Mouse (Mus musculus) spleen, embryonic (tissue): ENCODE data around the gene Slc24a3.

ENCODE experiments used
- CTCF ChIA-PET: fragments of 350-600 bp; sonication (Branson Sonifier 250); formaldehyde crosslinking; loops from one replicate; lab custom pipeline; 2022; lab: Charles Lee

Gene Slc24a3

DNA sequence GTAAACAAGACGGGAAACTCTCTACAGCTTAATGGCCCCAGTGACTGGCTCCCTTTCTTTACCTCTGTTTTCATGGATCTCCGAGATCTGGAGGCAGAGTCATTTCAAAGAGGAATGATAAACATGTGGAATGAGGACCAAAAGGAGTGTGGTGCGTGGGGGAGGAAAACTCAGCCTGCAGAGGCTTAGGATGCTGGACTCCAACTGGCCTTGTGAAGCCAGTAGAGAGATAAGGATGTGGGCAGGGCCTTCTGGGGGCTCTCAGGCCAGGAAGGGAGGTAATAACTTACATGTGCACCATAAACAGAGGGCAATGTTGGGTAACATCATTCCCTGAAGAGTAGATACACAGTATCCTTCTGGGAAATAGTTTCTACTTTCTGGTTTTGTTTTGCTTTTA lies 515.4 kb downstream of the Slc24a3 start:
- CTCF ChIA-PET, result no interaction called here

- CTCF ChIA-PET, result no interaction called here
Measured at GRCm38 (mm10) chr2:145683536-145683935, 516.0 kb downstream of the Slc24a3 start.

DNA sequence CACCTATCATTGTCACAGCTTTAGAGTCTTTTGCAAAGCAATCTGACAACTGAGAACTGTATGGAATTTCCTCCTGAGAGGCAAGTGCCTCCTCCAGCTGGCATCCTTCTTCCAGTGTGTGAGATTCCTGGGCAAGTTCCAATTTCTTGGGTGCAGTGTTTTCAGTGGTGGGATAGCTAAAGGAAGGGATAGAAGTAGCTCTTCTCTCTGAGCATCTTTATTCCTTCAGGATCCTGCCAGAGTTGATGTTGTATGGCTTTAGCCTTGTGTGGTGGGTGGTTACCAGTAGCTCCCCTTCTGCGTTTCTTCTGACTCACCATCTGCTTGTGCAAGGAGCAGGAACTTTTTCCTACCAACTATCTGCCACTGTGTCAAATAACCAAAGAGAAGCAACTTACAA lies 516.6 kb downstream of the Slc24a3 start:
- CTCF ChIA-PET, result no interaction called here

DNA sequence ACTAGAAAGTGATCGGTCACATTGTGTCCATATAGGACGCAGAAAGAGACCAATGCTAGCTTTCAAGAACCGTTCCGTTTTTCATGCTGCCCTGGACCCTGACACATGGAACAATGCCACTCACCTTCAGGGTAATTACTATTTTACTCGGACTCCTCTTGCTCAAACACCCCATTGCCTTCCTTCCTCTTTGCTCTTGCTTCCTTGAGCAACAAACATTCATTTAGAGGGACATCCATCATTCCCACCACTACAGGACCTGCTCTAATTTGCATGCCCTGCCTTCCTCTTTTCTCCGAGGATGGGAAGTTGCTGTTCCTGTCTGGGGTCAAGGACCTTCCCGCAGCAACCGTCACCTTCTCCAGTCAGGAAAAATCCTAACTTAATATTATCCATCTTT lies 517.3 kb downstream of the Slc24a3 start:
- CTCF ChIA-PET, result no interaction called here

GRCm38 (mm10) chr2:145686017-145686416 lies 518.5 kb downstream of the Slc24a3 start:
- CTCF ChIA-PET, result no interaction called here

GRCm38 (mm10) chr2:145691367-145692009 lies 523.9 kb downstream of the Slc24a3 start:
- CTCF ChIA-PET, result no interaction called here
